Mouse (Mus musculus): ENCODE results near the gene Zfp710. TPM values are rescaled to one million over a fixed set of nuclear protein-coding genes. Genes with fewer than 3 reads are reported as not detected.
"Not testable (repeated sequence)": the region's sequence is repeated elsewhere in the genome, so short reads cannot be mapped to it uniquely, and the experiment has no call there.

Gene Zfp710
- polyA plus RNA-seq, 3 experiments from 2014 or later, result 1.8 to 5.1 (median 4.4) TPM

DNA sequence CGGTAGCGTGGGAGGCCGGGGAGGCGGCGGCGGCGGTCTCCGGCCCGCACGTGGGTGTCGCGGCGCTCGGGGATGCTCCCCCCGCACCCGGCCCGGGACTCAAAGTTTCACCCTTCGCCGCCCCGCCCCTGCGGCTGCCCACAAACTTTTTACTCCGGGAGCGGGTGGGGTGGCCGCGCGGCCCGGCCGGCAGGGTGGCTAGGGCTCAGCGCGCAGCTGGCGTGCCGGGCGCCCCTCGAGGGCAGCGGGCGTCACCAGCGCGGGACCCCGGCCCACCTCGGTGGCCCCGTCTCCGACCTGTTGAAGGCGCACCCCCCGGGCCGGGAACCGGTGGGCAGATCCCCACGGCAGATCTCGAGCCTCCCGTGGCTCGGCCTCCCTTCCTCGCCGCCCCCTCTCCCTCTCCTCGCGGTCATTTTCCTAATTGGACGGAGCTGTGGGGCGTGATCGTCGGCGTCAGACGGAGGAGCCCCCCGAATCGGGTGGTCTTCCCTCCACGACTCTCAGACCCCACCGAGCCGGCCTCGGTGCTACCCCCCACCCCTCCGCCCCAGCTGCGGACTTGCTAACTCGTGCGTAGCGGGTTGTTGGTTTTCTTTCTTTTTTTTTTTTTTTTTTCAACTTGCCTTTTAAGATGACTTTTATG lies 2.5 kb downstream of the Zfp710 start:
- ATAC-seq, result peak; percentile 52

DNA sequence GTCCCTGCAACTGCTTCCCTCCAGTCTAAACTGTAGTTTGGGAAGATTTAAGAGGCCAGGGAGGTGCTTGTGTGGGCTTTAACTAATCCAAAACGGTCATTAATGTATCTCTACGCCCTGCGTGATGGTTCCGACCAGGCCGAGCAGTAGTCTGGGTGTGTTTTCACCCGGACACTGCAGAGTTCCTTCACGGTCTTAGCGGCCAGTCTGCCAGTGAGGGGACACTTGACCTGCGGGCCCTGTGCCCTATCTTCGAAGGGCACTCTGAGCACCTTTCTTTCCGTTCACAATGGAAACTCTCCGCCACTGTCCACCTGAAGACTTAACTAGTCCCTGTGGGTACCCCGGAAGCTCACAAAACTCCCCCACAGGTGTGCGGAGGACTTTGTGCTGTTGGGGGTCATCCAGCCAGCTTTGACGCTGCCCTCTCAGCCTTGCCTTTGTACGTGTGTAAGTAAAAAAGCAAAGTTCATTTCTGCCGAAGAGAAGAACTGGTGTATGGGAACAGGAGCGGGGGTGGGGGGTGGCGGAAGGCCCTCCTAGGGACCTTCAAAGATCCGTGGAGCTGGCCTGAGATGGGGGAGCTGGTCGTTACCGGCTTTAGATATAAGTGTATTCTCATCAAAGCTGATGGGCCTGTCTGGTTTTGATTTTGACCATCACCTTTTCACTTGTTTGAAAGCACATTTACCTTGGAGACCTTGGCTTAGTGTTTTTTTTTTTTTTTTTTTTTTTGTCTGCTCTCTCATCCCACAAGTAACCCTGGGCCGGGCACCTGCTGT lies 3.2 kb downstream of the Zfp710 start:
- no peak for ATAC-seq

DNA sequence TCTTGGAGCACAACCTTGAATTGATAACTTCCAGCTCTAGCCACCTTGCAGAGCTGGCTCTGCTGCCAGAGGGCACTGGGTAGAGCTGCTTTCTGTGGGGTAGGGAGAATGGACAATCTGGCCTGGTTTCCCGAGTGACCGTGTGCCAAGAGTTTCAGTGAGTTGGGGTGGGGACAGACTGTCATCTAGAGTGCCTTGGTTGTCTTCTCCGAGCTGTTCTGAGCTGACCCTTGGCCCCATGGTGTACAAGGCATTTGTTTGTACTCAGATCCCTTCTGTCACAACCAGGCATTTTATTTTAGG lies 3.8 kb downstream of the Zfp710 start:
- ATAC-seq, result no peak

DNA sequence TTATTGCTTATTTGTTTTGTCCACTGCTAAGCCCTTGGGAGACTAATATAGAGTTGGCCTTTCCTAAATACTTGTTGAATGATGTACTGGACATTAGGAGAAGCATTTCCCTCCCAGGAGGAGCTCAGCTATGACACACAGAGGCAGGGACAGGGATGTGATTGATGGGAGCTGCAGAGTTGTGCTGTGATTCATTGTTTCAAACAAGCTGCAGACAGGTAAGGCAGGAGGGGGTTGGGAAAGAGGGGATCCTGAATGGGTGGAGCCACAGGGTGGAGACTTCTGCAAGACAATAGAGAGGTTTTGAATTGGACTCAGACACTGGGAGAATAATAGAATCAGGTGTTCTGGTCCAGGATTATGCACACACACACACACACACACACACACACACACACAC lies 5.4 kb downstream of the Zfp710 start:
- no peak for ATAC-seq

DNA sequence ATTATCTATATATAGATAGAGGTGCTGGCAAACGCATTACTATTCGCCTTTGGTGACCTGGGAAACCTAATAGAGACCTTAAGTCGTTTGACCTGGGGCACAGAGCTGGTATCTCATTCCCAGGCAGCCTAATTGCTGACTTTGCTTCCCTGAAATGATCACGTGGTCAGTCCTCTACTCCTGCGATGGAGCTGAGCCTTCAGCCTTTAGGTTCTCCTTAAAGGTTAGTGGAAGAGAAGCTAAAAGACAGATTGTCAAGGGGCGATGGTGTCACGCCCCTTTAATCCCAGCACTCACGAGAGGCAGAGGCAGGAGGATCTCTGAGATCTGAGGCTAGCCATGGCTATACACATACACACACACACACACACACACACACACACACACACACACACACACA lies 5.9 kb downstream of the Zfp710 start:
- no peak for ATAC-seq

DNA sequence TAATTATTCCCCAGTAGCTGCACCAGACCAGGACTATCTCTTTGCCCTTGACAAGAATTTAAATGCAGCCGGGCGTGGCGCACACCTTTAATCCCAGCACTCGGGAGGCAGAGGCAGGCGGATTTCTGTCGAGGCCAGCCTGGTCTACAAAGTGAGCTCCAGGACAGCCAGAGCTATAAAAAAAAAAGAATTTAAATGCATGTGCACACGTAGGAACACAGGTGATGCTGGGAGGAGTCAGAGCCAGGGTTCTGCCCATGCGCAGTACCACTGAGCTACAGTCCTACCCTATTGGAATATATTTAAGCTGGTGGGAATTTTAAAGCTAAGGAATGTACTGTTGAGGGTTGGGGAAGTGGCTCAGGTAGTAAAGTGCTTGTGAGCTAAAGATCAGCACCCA lies 6.4 kb downstream of the Zfp710 start:
- no peak for ATAC-seq

DNA sequence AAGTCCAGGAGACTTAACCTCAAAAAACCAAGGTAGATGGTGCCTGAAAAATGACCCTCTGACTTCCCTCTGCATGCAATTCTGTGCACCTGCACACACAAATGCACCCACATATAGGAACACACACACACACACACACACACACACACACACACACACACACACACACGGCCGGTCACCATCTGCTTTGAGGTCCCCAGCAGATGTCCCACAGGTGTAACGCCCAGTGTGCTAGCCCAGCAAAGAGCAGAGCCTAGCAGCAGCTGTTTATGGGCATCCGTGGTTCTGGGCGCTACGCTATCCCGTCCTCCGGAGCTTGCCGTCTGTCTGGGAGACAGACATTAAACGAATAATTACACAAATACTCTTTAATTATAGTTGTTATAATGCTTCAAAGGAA lies 6.9 kb downstream of the Zfp710 start:
- no peak for ATAC-seq

DNA sequence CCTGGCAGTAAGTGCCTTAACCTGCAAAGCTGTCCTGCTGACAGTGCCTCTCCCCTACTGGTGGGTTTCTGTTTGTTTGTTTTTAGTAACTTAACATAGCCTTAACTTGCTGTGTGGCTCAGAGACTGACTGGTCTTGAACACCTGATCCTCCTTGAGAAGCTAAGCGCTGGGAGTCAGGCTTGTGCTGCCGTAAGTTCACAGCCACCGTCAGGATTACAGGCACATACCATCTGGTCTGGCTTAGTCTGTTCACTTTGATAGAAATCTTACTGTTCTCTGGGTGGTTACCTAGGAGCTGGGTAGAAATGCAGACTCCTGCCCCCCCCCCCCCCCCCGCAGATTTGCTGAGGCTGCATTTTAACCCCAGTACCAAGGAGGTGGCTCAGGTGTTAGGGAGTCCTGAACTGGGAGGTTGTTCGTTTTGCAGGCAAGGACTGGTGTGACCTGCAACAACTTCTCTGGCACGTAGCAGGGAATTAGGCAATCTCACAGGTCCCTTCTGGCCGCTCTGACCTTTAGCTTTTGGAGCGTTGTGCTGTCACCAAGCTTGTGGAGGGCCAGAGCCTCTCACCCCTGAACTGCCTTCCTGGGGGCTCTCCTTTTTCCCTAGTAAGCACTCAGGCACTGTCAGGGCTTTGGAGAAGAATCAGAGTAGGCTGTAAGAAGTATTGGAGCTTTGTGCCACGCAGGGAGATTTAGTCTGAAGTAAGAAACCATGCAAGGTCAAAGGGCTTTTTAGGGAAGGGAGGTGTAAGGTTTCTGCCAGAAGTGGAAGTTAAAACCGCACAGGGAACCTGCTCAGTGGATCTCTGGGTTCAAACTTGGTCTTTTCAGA lies 7.8 kb downstream of the Zfp710 start:
- no peak for ATAC-seq

DNA sequence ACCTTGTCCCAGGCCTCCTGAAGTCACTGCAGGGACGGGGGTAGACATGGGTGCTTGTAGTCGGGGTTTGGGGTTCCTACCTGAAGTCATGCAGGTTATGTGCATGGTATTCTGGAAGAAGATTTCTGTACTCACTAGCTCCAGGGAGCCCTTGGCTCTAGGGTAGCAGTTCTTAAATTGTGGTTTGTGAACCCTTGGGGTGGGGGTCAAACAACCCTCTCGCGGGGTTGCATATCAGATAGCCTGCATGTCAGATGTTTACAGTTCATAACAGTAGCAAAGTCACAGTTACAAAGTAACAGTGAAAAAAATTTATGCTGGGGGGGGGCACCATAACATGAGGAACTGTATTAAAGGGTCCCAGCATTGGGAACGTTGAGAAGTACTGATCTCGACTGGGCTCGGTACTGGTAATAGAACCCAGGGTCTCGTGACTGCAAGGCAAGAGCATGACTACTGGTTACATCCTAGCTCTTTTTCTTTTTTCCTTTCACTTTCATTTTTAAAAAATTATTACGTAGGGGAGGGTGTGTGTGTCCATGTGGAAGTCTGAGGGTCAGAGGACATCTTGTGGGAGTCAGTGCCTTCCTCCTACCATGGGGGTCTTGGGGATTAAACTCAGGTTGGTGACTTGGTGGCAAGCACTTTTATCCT lies 8.6 kb downstream of the Zfp710 start:
- ATAC-seq, result peak; percentile 86

DNA sequence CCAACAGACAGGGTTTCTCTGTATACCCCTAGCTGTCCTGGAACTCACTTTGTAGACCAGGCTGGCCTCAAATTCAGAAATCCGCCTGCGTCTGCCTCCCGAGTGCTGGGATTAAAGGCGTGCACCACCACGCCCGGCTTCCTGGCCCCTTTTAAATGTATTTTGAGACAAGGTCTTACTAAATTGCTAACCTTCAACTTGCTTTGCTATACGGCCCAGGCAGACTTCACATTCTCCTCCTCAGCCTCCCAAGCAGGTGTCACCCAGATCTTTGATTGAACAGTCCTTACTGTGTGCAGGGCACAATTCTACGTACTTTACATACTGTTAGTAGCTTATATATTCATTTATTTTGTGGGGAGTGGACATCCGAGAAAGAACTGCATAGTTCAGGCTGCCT lies 9.2 kb downstream of the Zfp710 start:
- no peak for ATAC-seq

DNA sequence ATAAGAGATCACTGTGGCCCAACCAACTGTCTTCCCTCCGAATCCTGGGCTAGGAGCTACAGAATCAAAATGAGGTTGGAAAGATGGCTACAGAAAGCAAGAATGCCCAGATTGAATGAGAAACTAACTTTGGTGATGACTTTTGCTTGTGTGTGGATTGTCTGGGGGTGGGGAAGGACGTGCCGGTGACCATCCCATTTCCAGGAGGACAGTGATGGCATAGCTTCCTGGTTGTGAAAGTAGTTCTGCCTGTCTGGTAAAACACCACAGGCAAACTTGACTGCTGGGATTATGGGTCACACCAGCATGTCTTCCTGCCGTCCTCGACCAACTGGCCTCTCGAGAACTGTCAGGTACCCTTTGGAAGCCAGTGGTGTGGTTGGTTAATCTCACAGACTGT lies 10.5 kb downstream of the Zfp710 start:
- ATAC-seq, result no peak

DNA sequence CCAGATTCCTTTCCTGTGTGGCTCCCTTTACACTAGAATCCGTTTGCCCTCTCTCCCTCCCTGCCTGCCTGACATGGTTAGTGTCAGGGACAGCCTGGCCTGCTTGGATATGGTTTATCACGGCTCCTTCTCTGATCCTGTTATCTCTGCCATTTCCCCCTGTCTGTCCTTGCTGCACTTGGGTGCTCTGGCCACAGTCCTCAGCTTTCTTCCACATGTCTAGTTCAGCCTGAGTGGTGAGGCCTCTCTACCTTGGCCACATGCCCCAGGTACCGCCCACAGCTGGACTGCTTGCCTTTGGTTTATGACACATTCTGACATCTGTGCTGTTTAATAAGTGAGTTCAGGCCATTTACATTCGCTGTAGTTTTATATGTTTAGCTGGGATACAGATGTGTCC lies 11.1 kb downstream of the Zfp710 start:
- ATAC-seq, result no peak

DNA sequence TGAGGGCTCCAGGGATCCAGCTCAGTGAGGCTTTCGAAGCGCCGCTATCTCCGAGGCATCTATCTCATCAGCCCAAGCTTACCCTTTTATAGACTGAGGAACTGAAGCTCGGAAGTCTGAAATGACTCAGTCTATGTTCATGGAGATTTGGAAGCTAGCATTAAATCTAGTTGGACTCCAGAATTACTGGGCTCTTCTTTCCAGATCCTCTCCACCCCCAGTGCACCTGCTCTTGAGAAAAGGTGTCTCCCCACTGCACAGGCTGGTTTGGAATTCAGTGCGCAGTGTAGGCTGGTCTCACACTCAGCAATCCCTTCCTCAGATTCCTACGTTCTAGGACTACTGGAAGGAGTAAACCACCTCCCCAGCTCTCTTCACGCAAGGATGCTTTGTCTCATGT lies 15.1 kb downstream of the Zfp710 start:
- no peak for ATAC-seq

DNA sequence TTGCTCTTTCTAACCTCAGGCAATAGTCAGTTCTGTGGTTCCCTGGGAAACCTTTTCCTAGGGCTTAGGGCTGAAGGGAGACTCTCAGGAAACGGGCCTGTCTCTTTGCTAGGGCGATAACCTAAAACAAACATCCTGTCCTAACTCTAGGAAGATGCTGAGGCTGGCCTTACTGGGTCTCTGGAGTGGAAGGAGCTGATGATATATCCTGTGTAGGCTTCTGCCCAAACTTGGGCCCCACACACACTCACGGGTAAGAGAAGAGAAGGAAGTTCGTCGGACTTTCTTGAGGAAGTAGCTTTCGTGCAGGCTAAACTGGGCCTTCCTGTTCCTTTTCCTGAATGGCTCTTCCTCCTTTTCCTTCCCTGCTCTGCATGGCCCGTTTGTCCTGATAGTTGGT lies 19.6 kb downstream of the Zfp710 start:
- ATAC-seq, result no peak

DNA sequence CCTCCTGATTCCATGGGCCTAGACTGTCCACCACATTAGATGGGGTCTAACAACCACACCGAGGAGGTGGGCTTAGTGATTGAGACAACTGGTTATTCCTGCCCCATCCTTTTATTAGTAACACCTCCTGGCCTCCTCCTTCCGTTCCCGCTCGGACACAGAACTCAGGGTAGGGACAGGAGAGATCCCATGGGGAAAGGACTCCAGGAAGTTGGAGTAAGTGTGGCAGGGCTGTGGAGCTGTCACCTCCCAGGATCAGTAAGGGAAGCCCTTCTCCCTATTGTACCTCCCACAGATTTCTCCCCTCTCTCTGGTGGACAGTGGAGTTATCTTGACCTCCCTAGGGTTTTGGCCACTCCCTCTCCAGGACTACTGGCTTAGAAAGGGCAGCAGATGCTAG lies 22.4 kb downstream of the Zfp710 start:
- ATAC-seq, result no peak

DNA sequence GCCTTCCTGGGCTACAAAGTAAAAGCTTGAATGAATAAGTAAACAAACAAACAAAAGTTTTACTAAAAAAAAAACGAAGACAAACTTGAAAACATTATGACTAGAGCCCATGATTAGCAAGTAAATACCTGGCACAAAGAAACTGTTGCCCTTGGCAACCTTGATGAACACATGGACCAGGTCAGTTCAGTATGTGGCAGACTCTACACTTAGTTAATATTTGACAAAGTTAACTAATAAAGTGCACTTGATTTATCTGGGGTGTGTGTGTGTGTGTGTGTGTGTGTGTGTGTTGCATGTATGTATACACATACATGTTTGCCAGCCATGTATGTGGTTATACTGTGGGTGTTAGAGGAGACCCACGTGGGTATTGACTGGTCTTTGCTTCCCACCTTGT lies 25.1 kb downstream of the Zfp710 start:
- ATAC-seq, result no peak

DNA sequence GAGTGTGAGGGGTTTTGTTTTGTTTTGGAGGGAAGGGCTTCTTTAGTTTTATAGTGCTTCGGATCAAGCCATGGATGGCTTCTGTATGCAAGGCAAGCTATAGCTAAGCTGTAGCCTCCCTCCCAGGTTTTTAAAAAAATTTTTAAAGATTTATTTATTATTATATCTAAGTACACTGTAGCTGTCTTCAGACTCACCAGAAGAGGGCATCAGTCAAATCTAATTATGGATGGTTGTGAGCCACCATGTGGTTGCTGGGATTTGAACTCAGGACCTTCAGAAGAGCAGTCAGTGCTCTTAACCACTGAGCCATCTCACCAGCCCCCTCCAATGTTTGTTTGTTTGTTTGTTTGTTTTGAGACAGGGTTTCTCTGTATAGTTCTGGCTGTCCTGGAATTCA lies 25.8 kb downstream of the Zfp710 start:
- not testable (repeated sequence) for ATAC-seq

DNA sequence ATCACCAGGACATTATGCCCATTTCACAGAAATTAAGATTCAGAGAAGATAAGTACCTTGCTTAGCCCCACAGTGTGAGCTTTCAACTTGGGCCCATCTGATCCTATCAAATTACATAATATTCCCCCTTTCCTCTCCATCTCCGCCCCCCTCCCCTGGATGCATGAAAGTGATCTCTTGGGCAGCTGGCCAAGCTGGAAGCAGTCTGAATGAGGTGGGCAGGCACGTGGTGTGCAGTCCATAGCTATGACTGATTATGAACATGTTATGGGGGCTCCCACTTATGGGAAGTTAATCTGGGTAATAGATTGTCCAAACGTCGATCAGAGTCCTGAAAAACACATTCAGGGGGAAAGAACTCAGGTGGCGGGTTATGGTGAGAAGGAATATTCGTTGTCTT lies 27.2 kb downstream of the Zfp710 start:
- ATAC-seq, result no peak

DNA sequence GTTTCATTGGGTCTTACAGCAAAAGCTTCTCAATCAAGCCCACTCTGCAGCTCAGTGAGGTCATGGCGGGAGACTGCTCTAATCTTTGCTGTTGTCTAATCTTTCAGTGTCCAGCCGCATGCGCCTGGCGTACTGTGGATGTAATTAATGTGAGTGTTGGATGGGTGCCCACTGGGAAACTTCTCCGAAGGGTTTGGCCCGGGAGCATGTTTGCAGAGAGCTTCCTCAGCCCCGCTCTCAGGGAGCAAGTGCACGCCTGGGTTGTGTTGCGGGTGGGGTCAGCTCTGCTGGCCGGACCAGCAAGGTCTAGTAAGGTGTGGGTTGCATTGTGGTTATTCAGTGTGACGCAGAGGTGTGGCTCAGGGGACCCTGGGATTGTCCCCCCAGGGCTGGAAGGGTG lies 27.6 kb downstream of the Zfp710 start:
- no peak for ATAC-seq

DNA sequence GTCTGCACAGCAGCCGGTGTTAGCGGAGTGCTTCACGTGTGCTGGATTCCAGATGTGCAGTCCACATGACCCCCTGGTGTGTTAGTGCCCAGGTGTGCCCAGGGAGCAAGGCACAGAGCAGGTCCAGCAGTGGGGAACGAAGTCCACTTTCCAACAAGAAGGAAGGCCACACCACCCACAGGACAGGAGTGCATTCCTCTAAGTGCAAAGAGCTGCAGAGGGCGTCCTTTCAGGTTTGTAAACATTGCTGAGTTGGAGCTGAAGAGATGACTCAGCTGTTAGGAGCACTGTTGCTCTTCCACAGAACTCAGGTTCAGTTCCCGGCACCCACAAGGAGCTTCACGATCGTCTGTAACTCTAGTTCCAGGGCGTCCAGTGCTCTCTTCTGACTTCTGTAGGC lies 28.5 kb downstream of the Zfp710 start:
- ATAC-seq, result no peak

DNA sequence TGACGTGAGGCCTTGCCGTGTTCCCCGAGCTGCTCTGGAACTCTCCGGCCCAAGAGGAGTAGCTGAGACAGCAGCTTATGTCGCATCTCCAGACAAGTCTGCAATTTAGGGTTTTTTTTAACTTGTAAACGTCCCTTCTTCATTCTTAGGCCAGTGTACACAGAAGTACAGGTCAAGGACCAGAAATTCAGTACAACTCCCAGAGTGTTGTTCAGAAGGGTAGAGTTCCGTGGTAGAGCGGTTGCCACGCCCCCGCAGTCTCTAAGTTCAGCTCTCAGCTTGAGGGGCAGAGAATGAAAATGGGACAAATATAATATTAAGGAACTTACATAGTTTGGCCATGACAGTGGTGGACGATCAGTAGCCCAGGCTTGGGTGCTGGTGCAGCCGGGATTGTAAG lies 31.2 kb downstream of the Zfp710 start:
- no peak for ATAC-seq

DNA sequence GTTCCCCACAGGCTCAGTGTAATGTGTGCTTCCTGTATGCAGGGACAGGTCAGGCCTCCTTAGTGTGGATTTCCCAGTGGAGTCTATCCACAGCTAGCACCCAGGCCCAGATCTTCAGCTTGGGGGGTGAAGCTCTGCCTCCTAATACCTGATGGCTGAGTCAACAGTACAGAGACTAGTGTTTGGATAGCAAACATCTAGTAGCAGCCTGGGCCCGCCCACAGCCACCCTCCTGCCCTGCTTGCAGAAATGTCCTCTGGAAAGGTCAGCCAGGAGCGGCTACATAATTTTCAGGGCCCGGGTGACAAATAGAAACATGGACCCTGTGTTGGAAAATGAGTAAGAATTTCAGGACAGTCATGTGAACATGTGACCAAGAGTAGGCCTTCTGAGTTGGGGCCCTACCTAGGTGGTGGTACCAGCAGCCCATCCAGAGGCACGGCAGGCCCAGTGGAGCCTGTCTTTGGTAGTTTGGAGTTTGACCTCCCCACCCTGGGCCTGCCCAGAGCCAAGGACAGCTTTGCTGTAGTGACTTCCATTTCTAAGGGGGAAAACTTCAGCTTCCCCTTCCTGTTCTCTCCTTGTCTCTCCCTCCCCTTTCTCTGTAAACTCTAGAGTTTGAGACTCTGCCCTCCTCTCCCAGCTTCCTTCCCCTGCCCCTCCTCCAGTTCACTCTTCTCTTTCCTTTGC lies 32.5 kb downstream of the Zfp710 start:
- ATAC-seq, result no peak

DNA sequence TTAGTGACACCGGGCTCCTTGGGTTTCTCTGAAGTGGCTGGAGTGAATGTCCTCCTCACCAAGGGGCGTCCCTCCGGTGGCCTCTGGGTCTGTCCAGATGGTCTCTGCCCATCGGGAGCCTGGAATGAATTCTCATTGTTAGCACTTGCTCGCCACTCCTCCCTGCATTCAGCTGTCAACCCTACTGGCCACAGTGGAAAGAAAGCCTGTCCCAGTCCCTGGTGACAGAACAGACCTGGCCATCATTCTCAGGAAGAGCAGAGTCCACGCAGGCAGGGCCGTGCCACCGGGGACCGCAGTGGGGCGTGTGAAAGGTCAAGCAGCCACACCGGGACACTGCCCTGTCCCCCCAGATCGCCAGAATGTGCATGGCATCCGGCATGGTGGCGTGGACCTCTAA lies 33.2 kb downstream of the Zfp710 start:
- no peak for ATAC-seq
